Mouse (Mus musculus) T-helper 2 cell (primary cell): Measurements from ENCODE around the gene Pakap.

Experiments used
- in situ Hi-C: fragments of 300-600 bp; cut with MboI, MseI; formaldehyde crosslinking; loops from one replicate; pipeline ENCODE4 v1.15.1; 2025; ENCODE audit warnings: high pct_unique_total_duplicates

Gene Pakap

GRCm38 (mm10) chr4:57703574-57704470, 135.8 kb downstream of the Pakap start:
- in situ Hi-C loops = no loop called here

- in situ Hi-C loops = no loop called here
Observed at GRCm38 (mm10) chr4:57704575-57704974, 136.6 kb downstream of the Pakap start.

DNA sequence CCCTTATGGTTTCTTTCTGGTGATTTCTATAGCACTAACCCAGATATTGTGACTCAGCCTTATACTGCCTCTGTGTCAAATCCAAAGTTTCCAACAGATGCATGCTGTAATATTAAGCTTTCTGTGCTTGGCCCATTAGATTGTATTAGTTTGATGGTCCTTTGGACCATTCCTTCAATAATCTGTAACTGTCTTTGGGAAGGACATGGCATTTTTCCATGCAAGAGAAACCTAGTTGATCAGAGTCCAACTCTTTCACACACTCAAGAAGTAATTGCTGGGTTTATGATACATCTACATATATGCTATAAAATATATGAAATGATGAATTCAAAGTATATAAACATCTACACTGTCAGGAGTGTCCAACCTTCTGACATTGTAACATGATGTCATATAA, 147.9 kb downstream of the Pakap start:
- in situ Hi-C loops = no loop called here

- in situ Hi-C loops = no loop called here
Observed at GRCm38 (mm10) chr4:57716735-57717134, 148.8 kb downstream of the Pakap start.

- in situ Hi-C loops = no loop called here
Observed at GRCm38 (mm10) chr4:57717354-57717753, 149.4 kb downstream of the Pakap start, which contains the start of gene Akap2. Akap2 (plus strand) TSS chr4:57717657.

- in situ Hi-C loops = no loop called here
Observed at GRCm38 (mm10) chr4:57719370-57719769, 151.4 kb downstream of the Pakap start.

DNA sequence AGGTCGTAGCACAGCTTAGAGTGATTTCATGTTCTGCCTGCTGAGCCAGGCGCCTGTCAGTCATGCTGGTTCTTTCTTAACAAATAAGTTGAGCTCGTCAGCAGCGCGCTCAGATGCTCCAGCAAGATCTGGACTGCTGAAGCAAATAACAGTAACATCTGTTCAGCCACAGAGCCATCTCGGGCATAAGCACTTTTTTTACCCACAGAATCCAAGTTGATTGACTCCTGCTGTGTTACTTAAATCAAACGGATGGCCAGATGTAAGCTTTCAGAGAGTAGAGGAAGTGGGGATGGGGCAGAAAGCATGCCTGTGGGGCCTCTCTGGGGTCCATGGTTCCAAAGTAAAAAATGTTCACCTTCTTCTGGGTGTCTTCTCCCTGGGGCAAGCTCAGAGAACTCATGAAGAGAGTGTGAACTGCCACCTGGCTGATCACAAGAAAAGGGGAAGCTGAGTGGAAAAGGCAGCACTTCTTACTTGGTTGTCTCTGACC, 152.9 kb downstream of the Pakap start:
- in situ Hi-C loops = no loop called here

DNA sequence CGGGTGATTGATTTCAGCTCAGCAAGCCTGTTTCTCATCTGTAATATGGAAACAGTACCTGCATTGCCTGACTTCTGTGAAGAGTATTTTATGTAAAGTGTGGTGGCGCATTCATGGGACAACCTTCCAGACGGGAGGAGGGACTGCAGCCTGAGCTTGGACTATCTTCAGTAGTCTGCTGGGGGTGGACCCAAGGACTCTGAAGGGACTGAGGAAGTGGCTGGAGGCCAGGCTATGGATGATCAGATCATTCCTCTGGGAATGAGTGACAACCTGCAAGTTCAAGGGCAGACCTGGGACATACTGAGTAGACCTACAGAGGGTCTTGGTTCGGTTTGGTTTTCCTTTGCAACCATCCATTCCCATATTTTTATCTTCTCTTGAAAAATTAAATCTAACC, 154.3 kb downstream of the Pakap start:
- in situ Hi-C loops = no loop called here

DNA sequence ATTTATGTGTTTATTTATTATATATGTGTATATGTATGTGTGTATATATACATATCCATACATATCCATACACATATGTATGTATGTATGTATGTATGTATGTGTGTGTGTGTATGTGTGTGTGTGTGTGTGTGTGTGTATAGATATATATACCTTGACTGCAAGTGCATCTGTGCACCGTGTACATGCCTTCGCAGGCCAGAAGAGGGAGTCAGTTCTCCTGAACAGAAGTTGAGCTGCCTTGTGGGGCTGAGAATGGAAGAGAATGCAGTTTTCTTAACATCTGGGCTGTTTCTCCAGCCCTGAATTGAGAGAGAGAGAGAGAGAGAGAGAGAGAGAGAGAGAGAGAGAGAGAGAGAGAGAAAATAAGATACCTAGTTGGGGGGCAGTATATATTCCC, 155.7 kb downstream of the Pakap start:
- in situ Hi-C loops = no loop called here

DNA sequence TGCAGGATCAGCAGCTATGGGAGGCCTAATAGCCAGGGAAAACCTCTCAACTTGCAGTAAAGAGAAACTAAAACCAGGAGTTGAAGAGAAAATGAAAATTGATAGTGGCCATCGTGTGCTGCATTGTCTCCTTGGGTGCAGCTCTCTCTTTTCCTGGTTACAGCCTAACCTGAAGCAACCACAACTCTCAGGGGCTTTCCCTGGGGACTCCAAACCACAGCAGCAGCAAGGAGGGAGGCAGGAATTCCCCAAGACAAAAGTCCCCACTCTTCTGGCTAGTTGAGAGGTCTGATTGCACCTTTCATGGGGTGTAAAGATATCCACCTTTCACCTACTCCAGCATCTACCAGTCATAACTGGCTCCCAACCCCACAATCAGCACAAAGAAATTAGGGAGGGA, 157.6 kb downstream of the Pakap start:
- in situ Hi-C loops = no loop called here

DNA sequence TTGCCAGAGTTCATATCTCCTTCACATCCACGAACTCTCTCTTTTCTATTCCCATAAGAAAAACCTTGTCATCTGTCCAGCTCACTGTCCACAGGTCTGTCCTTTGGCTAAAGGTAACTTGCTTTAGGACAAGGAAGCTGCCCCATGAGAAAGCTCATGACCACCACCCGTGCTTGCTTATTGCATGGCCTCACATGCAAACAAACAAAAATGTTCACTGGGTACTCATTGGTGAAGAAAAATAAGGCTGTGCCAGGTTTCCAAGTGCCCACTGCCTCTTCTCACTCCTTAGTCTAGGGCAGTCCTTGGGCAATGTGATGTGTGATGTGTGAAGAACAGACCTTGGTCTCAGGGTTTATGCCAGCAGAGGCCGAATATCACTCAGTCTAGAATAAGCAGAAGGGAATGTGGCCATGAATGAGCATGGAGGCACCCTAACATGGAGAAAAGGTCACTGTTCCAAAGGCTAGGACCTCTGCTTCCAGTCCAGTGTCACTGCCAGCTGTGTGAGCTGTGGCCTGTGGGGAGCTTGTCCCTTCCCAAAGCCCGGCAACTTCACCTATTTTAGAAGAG, 160.7 kb downstream of the Pakap start:
- in situ Hi-C loops = no loop called here

- in situ Hi-C loops = loop anchor here (5.0 kb wide), 1 partner anchor 57 kb away; no protein-coding TSS in a partner anchor
Observed at GRCm38 (mm10) chr4:57730047-57730446, 162.1 kb downstream of the Pakap start.

DNA sequence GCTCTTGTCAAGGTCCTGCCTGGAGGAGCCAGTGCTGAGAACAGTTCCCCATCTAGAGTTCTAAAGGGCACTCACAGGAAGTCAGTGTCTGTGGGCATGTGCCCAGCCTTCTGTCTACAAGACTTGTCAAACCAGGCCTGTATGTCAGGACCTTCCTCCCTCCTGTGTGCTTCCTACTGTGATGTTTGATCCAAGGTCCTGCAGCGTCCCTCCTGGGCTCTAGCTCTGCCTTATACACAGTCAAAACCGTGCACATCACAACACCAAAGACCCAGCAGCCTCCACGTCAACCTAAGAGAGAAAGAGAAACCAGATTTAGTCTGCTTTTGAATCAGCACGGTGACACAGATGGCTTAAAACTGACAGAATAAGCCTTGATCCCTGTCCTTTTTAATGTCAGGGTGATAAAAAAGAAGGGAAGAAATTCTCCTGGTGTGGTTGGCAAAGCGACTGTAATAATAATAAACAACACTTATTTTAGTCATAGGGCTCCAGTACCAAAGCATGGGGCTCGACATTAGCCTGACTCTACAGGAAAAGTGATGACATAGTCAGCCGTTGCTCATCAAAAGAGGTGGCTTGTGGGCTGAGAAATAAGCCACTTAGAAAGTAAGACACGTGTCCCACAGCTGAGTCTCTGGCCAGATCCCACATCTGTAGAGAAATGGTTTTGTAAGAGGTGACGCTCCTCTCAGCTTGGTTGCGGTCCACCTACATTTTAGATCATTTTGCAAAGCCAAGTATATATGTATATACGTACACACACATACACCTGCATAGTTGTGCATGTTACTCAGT, 163.0 kb downstream of the Pakap start:
- in situ Hi-C loops = loop anchor here (5.0 kb wide), 1 partner anchor 56 kb away; no protein-coding TSS in a partner anchor

DNA sequence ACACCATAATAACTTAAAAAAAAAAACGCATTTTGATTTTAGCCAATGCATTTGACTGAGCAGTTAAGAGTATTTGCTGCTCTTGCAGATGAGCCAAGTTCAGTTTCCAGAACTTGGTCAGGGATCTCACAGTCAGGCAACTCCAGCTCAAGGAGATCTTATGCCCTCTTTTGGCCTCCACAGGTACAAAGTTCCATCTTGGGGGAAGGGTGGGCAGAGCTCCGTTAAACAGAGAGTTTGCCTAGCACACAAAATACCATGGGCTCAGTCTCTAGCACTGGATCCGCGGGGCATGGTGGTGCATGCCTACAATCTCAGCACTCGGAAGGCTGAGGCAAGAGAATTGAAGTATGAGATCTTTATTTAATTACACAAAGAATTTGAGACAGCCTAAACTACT, 164.4 kb downstream of the Pakap start:
- in situ Hi-C loops = loop anchor here (5.0 kb wide), 1 partner anchor 55 kb away; no protein-coding TSS in a partner anchor

GRCm38 (mm10) chr4:57733445-57733844, 165.5 kb downstream of the Pakap start:
- in situ Hi-C loops = loop anchor here (5.0 kb wide), 1 partner anchor 54 kb away; no protein-coding TSS in a partner anchor

GRCm38 (mm10) chr4:57735426-57735825, 167.4 kb downstream of the Pakap start:
- in situ Hi-C loops = no loop called here

DNA sequence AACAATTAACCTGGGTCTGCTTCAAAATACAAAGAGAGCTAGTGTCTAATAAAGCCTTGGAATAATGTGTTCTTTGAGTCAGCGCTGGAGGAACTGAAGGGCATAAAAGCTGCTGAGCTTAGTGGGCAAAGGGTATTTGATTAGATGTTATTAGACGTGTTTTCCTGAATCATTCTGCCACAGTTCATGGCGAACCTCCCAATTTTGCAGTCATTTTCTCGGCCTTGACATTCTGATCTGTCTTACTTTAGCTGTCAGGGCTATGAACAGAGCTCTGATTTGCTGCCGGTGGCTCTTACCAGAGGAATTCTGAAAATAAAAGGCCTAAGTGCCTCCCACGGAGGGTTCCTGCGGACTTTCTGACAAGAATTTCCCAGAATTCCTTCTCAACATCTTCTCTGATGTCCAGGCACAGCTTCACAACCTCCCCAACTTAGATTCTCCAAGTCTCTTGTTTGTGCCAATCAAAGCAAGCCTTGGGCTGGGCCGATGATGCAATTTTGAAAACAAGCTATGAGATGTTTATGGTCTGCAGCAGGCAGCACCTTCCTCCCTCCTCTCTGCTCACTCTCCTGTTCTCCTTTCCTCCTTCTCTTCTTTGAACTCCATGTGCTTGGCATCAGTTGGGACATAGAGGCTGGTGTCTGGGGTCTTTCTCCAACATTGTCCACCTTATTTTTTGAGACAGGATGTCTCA, 171.0 kb downstream of the Pakap start:
- in situ Hi-C loops = no loop called here

- in situ Hi-C loops = no loop called here
Observed at GRCm38 (mm10) chr4:57743325-57743929, 175.4 kb downstream of the Pakap start.

DNA sequence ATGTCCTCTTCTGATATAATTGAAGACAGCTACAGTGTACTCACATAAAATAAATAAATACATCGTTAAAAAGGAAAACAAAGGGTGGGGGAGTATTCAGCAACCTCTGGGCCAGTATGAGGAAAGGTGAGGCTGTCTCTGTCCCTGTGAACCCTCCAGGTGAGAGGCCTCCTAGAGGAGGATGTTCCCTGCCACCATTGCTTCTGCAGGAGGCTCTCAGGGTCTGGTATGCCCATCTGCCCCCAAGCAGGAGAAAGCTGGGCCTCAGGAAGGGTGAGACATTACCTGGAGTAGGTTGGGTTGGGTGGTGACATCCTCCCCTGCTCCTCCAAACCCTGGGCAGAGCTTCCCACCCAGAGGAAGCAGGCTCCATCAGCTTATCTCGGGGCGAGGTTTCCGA, 182.7 kb downstream of the Pakap start:
- in situ Hi-C loops = no loop called here

DNA sequence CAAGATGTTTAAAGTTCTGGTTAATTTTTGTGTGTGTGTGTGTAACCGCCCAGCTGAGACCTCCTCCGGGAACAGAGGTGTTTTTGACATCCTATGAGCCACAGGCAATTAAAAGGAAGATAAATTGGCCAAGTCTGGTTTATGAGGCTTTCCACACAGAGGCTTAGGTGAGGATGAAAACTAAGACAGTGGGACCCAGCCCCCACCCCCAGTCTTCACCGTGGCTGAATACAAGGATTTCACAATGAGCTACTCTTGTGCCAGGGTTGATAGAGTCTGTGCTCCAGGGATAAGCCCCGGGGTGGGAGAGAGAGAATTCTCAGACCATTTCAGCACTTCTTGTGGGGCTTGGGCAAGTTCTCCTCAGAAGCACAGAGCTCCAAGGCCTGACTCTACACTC, 183.1 kb downstream of the Pakap start:
- in situ Hi-C loops = no loop called here

GRCm38 (mm10) chr4:57751566-57751965, 183.6 kb downstream of the Pakap start:
- in situ Hi-C loops = no loop called here
